Mouse (Mus musculus) testis, adult 2 months (tissue): ENCODE data around the gene Pcgf6.

Source experiments
- CTCF ChIP-seq: fragments of 200-500 bp; IDR thresholded peaks from 2 replicates; pipeline ENCODE4 v1.5.1; 2012; ENCODE audit warnings: low read depth, mild to moderate bottlenecking, inconsistent platforms, low read length, moderate library complexity; ENCODE audit not compliant: control insufficient read depth, insufficient read depth, insufficient replicate concordance
- POLR2A ChIP-seq: fragments of 200-500 bp; IDR thresholded peaks from 2 replicates; pipeline ENCODE4 v1.6.1; 2012; ENCODE audit warnings: low read depth, mild to moderate bottlenecking, inconsistent platforms, low read length, moderate library complexity; ENCODE audit not compliant: control insufficient read depth

GRCm38 (mm10) chr19:47057684-47058083, 7.0 kb upstream of the Pcgf6 start:
- no peak for TF ChIP-seq CTCF
- no peak for TF ChIP-seq POLR2A
